Mouse (Mus musculus): Measurements from ENCODE around the gene Mmgt2.

Gene Mmgt2

DNA sequence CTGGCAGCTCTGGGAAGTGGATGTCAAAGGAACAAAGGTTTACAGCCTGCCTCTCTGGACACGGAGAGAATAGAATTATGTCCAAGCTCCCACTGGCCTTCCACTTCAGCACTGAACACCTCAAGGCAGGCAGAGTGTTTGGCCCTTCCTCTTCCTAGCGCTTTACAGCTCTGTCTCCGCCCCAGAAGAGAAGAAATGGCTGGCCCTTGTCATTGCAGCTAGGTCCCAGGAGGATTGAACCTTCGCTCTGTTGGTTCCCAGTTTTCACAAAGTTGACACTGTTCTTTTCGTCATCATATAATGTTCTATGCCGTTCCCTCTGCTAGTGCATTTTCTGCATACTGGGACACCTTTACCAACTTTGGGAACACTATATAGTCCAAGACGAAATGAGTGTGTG is 59.8 kb downstream of the Mmgt2 start:
- DNase-seq, result no peak

DNA sequence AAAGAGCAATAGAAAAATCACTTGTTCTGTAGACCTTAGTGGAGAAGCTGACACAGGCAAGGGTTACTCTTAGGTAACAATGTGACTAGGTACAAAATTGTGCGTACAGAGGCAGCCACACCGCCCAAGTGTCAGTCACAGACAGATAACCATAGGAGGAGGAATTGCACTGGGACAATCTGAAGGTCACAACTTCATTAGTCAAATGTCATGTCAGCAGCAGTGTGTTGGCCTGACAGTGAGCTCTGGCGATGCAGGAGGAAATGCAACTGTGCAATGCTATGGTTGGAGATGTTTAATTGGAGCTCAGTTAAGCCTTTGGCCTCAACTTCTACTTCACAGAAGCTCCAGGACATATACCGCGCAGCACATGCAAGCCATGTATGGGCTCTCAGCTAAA is 62.2 kb downstream of the Mmgt2 start:
- DNase-seq, result no peak

Data from kidney, postnatal 14 days (tissue).